Mouse (Mus musculus) stomach, embryonic 14.5 days (tissue): ENCODE measurements around the gene 4930432K21Rik. TPM values are rescaled to one million over a fixed set of nuclear protein-coding genes. Genes with fewer than 3 reads are reported as not detected.
A peak's percentile ranks its signal among the peaks of the same experiment; 100 is the strongest.

Source experiments
- ATAC-seq: fragments of 200-750 bp; cut with Nextera tagmentation; 2 replicates; pipeline ENCODE4 v1.8.0; 2017; ENCODE audit warnings: low read depth, moderate TSS enrichment; ENCODE audit not compliant: insufficient number of reproducible peaks, insufficient read depth, low FRiP score
- H3K27ac ChIP-seq: fragments of 300-500 bp; sonication (generic); 2 replicates; pipeline ENCODE4 v1.5.1; 2014; ENCODE audit warnings: mild to moderate bottlenecking, low read length, moderate library complexity, mixed read lengths
- H3K27me3 ChIP-seq: fragments of 300-500 bp; sonication (generic); 2 replicates; pipeline ENCODE4 v1.6.1; 2014; ENCODE audit warnings: low read length, control low read depth, mixed read lengths; ENCODE audit not compliant: control insufficient read depth, insufficient read depth
- H3K36me3 ChIP-seq: fragments of 300-500 bp; sonication (generic); 2 replicates; pipeline ENCODE4 v1.6.1; 2014; ENCODE audit warnings: mild to moderate bottlenecking, control low read depth, low read length, moderate library complexity, mixed read lengths; ENCODE audit not compliant: control insufficient read depth, insufficient read depth
- H3K4me1 ChIP-seq: fragments of 300-500 bp; sonication (generic); 2 replicates; pipeline ENCODE4 v1.6.1; 2014; ENCODE audit warnings: low read length, control low read depth, mixed read lengths; ENCODE audit not compliant: control insufficient read depth, insufficient read depth
- H3K4me2 ChIP-seq: fragments of 300-500 bp; sonication (generic); replicated peaks from 2 replicates; pipeline ENCODE4 v1.6.1; 2014; ENCODE audit warnings: low read depth, low read length, control low read depth
- H3K4me3 ChIP-seq: fragments of 300-500 bp; sonication (generic); 2 replicates; pipeline ENCODE4 v1.5.1; 2014; ENCODE audit warnings: low read depth, low read length, control low read depth
- H3K9ac ChIP-seq: fragments of 300-500 bp; sonication (generic); replicated peaks from 2 replicates; pipeline ENCODE4 v1.6.1; 2014; ENCODE audit warnings: low read depth, mild to moderate bottlenecking, control low read depth, low read length, moderate library complexity, mixed read lengths
- H3K9me3 ChIP-seq: fragments of 300-500 bp; sonication (generic); 2 replicates; pipeline ENCODE4 v1.6.1; 2016; ENCODE audit warnings: low read depth, low read length, control low read depth; ENCODE audit not compliant: control insufficient read depth
- WGBS: fragments of 180-500 bp; shearing (Covaris S2); extraction: QIAGEN DNeasy Blood & Tissue Kit; methylation state at CpG from one replicate; pipeline ENCODE4 v1.1.7; 2014; 5-methylcytosine and 5-hydroxymethylcytosine counted together
- microRNA counts: library from miRNA; unstranded; fragments of <30 nt; microRNA quantifications from one replicate; lab custom pipeline; 2016
- microRNA-seq: library from miRNA; unstranded; fragments of <30 nt; microRNA quantifications from one replicate; pipeline ENCODE4, GENCODE M21; 2016
- polyA plus RNA-seq: library from polyadenylated mRNA; unstranded; fragments of >200 nt; fragmentation: Nextera tagmentation; extraction: Ambion mirVana; gene quantifications from 2 replicates; pipeline ENCODE4 v1.2.1, GENCODE M21; 2014

4930432K21Rik gene
- polyA plus RNA-seq, 1 experiment from 2014 or later = 0.94 TPM

GRCm38 (mm10) chr8:84211881-84212563, 64.2 kb downstream of the 4930432K21Rik start:
- H3K27me3 ChIP-seq = no peaks in the 10 kb centered on the region
- H3K4me3 ChIP-seq = no peak overlapping the region
- H3K9ac ChIP-seq = no peak overlapping the region
- WGBS = 92% methylated on average over 31 of the region's 31 CpGs
- no peak overlapping the region for H3K4me2 ChIP-seq
- H3K9me3 ChIP-seq = no peaks in the 10 kb centered on the region
- ATAC-seq = no peak
- H3K4me1 ChIP-seq = peaks cover 9% of the 10 kb centered on the region; the same call in 1 of the 2 replicates
- no peak overlapping the region for H3K27ac ChIP-seq
- peaks cover 67% of the 10 kb centered on the region for H3K36me3 ChIP-seq

- WGBS = 88% methylated on average over 4 of the region's 4 CpGs
- H3K9ac ChIP-seq = no peak overlapping the region
- no peak overlapping the region for H3K27ac ChIP-seq
- peaks cover under 1% of the 10 kb centered on the region; the same call in 1 of the 2 replicates for H3K4me1 ChIP-seq
- no peak overlapping the region for H3K4me3 ChIP-seq
- no peaks in the 10 kb centered on the region for H3K27me3 ChIP-seq
- no peak for ATAC-seq
- H3K4me2 ChIP-seq = no peak overlapping the region
- no peaks in the 10 kb centered on the region for H3K9me3 ChIP-seq
- peaks cover 77% of the 10 kb centered on the region for H3K36me3 ChIP-seq
Measured at GRCm38 (mm10) chr8:84213277-84213676, 65.5 kb downstream of the 4930432K21Rik start.

GRCm38 (mm10) chr8:84217206-84217605, 69.4 kb downstream of the 4930432K21Rik start:
- no peak for ATAC-seq

GRCm38 (mm10) chr8:84218143-84218542, 70.3 kb downstream of the 4930432K21Rik start:
- H3K4me1 ChIP-seq = no peaks in the 10 kb centered on the region
- H3K4me2 ChIP-seq = no peak overlapping the region
- H3K4me3 ChIP-seq = no peak overlapping the region
- no peak for ATAC-seq
- 90% methylated on average over 5 of the region's 5 CpGs for WGBS
- no peak overlapping the region for H3K9ac ChIP-seq
- H3K9me3 ChIP-seq = no peaks in the 10 kb centered on the region
- no peaks in the 10 kb centered on the region for H3K27me3 ChIP-seq
- peaks cover 73% of the 10 kb centered on the region for H3K36me3 ChIP-seq
- no peak overlapping the region for H3K27ac ChIP-seq

More at GRCm38 (mm10) chr8:84217206-84217605, 69.4 kb downstream of the 4930432K21Rik start:
- peaks cover 73% of the 10 kb centered on the region for H3K36me3 ChIP-seq
- H3K27ac ChIP-seq = no peak overlapping the region
- H3K9me3 ChIP-seq = no peaks in the 10 kb centered on the region
- no peaks in the 10 kb centered on the region for H3K4me1 ChIP-seq
- H3K27me3 ChIP-seq = no peaks in the 10 kb centered on the region
- WGBS = 94% methylated on average over 11 of the region's 11 CpGs
- no peak overlapping the region for H3K4me3 ChIP-seq
- H3K9ac ChIP-seq = no peak overlapping the region
- H3K4me2 ChIP-seq = no peak overlapping the region

- Histone ChIP-seq H3K9ac (no peak overlapping the region), H3K27me3 (no peaks in the 10 kb centered on the region), H3K4me2 (no peak overlapping the region), H3K9me3 (no peaks in the 10 kb centered on the region), H3K4me3 (no peak overlapping the region), H3K27ac (no peak overlapping the region), H3K36me3 (peaks cover 80% of the 10 kb centered on the region), H3K4me1 (no peaks in the 10 kb centered on the region)
- WGBS = 83% methylated on average over 7 of the region's 7 CpGs
- no peak for ATAC-seq
Measured at GRCm38 (mm10) chr8:84220105-84220504, 72.3 kb downstream of the 4930432K21Rik start.

MicroRNAs encoded within 50 kb of the gene (microRNA counts, 519-probe panel; counts per million panel counts)
- microRNA mmu-miR-181c (lab: Ali Mortazavi, UCI) = 3,105 counts per million, percentile 56 among the panel's probes with 10 or more counts
- microRNA mmu-miR-23a (lab: Ali Mortazavi, UCI) = 4,499 counts per million, percentile 88 among the panel's probes with 10 or more counts
- 4,793 counts per million, percentile 93 among the panel's probes with 10 or more counts for microRNA mmu-miR-27a (lab: Ali Mortazavi, UCI)

Small RNAs within 50 kb of the gene (microRNA-seq; reads per million reads assigned to microRNA genes)
- not detected for gene Gm25110
- 6,659 reads per million, percentile 91 among the genes with 10 or more reads in this experiment for gene Mir181c
- 4,710 reads per million, percentile 87 among the genes with 10 or more reads in this experiment for gene Mir181d
- 20,577 reads per million, percentile 97 among the genes with 10 or more reads in this experiment for gene Mir23a
- not detected for gene Mir24-2
- gene Mir27a = 523 reads per million, percentile 65 among the genes with 10 or more reads in this experiment
- not detected for gene Mir3074-2

Other genes with a start within 250 kb of the 4930432K21Rik start
- 29.5 and 31.3 TPM in 2 replicates for gene Adgrl1, start 247.9 kb upstream of the 4930432K21Rik start, polyA plus RNA-seq
- gene Gm10644, start 192.8 kb upstream of the 4930432K21Rik start, polyA plus RNA-seq = 0.56 and 0.70 TPM in 2 replicates
- gene Asf1b, start 192.5 kb upstream of the 4930432K21Rik start, polyA plus RNA-seq = 53.2 and 58.2 TPM in 2 replicates
- gene Prkaca, start 175.0 kb upstream of the 4930432K21Rik start, polyA plus RNA-seq = 101 and 112 TPM in 2 replicates
- gene Samd1, start 150.4 kb upstream of the 4930432K21Rik start, polyA plus RNA-seq = 17.5 and 18.3 TPM in 2 replicates
- 0.71 and 0.87 TPM in 2 replicates for gene 1700067K01Rik, start 146.5 kb upstream of the 4930432K21Rik start, polyA plus RNA-seq
- gene 2210011C24Rik, start 135.9 kb upstream of the 4930432K21Rik start, polyA plus RNA-seq = 1.1 and 1.3 TPM in 2 replicates
- gene Palm3, start 126.6 kb upstream of the 4930432K21Rik start, polyA plus RNA-seq = 3.2 and 3.6 TPM in 2 replicates
- 1.1 and 1.3 TPM in 2 replicates for gene Il27ra, start 105.4 kb upstream of the 4930432K21Rik start, polyA plus RNA-seq
- not detected in 2 replicates for gene Rln3, start 103.0 kb upstream of the 4930432K21Rik start, polyA plus RNA-seq
- gene Gm10643, start 82.9 kb upstream of the 4930432K21Rik start, polyA plus RNA-seq = 1.5 and 2.9 TPM in 2 replicates
- 10.4 and 12.0 TPM in 2 replicates for gene Rfx1, start 81.2 kb upstream of the 4930432K21Rik start, polyA plus RNA-seq
- 9.0 and 10.8 TPM in 2 replicates for gene Dcaf15, start 43.3 kb upstream of the 4930432K21Rik start, polyA plus RNA-seq
- 0.18 and 0.20 TPM in 2 replicates for gene Podnl1, start 22.0 kb upstream of the 4930432K21Rik start, polyA plus RNA-seq
- 17.9 and 18.2 TPM in 2 replicates for gene Cc2d1a, start 89 bp upstream of the 4930432K21Rik start, polyA plus RNA-seq
- 3.3 and 5.0 TPM in 2 replicates for gene Nanos3, start 37.2 kb downstream of the 4930432K21Rik start, polyA plus RNA-seq
- gene Zswim4, start 89.0 kb downstream of the 4930432K21Rik start, polyA plus RNA-seq = 9.3 and 9.5 TPM in 2 replicates
- 341 and 358 TPM in 2 replicates for gene D8Ertd738e, start 101.7 kb downstream of the 4930432K21Rik start, polyA plus RNA-seq
- gene Mri1, start 109.3 kb downstream of the 4930432K21Rik start, polyA plus RNA-seq = 69.7 and 73.7 TPM in 2 replicates
- gene Ccdc130, start 122.4 kb downstream of the 4930432K21Rik start, polyA plus RNA-seq = 20.2 and 20.7 TPM in 2 replicates
- 6.2 and 6.7 TPM in 2 replicates for gene Cacna1a, start 240.4 kb downstream of the 4930432K21Rik start, polyA plus RNA-seq